Mouse (Mus musculus) adrenal gland (tissue): ENCODE measurements around the gene Rps5.
"Not testable (repeated sequence)": the region's sequence is repeated elsewhere in the genome, so short reads cannot be mapped to it uniquely, and the experiment has no call there.

Experiments used
- intact Hi-C: fragments of 180-260 bp; cut with DNase I; formaldehyde crosslinking; loops from one replicate; pipeline ENCODE4 v1.15.1; 2025

Gene Rps5

GRCm38 (mm10) chr7:12926316-12926715, 4.2 kb downstream of the Rps5 start:
- intact Hi-C loops = loop anchor here (5.0 to 10.0 kb wide), 2 partner anchors 56 to 348 kb away; partner anchors contain the start of genes Lig1 and Zswim9

GRCm38 (mm10) chr7:12927191-12927680, 5.1 kb downstream of the Rps5 start, which contains the start of gene Rnf225:
Gene Rnf225, plus strand, starts transcription at chr7:12927416.
- intact Hi-C loops = loop anchor here (5.0 to 10.0 kb wide), 2 partner anchors 55 to 348 kb away; partner anchors contain the start of genes Lig1 and Zswim9

GRCm38 (mm10) chr7:12927693-12928589, 5.9 kb downstream of the Rps5 start:
- intact Hi-C loops = loop anchor here (5.0 to 10.0 kb wide), 2 partner anchors 54 to 347 kb away; partner anchors contain the start of genes Lig1 and Zswim9

GRCm38 (mm10) chr7:12933615-12934140, 11.6 kb downstream of the Rps5 start:
- intact Hi-C loops = no loop called here

GRCm38 (mm10) chr7:12934808-12935207, 12.7 kb downstream of the Rps5 start:
- intact Hi-C loops = no loop called here

GRCm38 (mm10) chr7:12937254-12937803, 15.2 kb downstream of the Rps5 start:
- intact Hi-C loops = not testable (repeated sequence)

GRCm38 (mm10) chr7:12940599-12940998, 18.5 kb downstream of the Rps5 start:
- intact Hi-C loops = no loop called here

GRCm38 (mm10) chr7:12943488-12943887, 21.4 kb downstream of the Rps5 start:
- intact Hi-C loops = no loop called here

GRCm38 (mm10) chr7:12949032-12949871, 27.2 kb downstream of the Rps5 start:
- intact Hi-C loops = loop anchor here (5.0 kb wide), 1 partner anchor 37 kb away; no protein-coding TSS in a partner anchor

GRCm38 (mm10) chr7:12949872-12950229, 27.8 kb downstream of the Rps5 start:
- intact Hi-C loops = loop anchor here (5.0 kb wide), 1 partner anchor 38 kb away; no protein-coding TSS in a partner anchor

- intact Hi-C loops = no loop called here
These were observed 32.8 kb downstream of the Rps5 start for GRCm38 (mm10) chr7:12954896-12955295.

- intact Hi-C loops = no loop called here
These were observed 35.4 kb downstream of the Rps5 start for GRCm38 (mm10) chr7:12957511-12957910.

GRCm38 (mm10) chr7:12958948-12959347, 36.9 kb downstream of the Rps5 start:
- intact Hi-C loops = no loop called here

- intact Hi-C loops = no loop called here
These were observed 37.6 kb downstream of the Rps5 start for GRCm38 (mm10) chr7:12959718-12960117.

- intact Hi-C loops = no loop called here
These were observed 39.5 kb downstream of the Rps5 start for GRCm38 (mm10) chr7:12961511-12962141.

GRCm38 (mm10) chr7:12965678-12966091, 43.6 kb downstream of the Rps5 start, which contains the start of gene Zfp324:
Gene Zfp324, plus strand, starts transcription at chr7:12965838.
- intact Hi-C loops = no loop called here

GRCm38 (mm10) chr7:12966104-12966845, 44.2 kb downstream of the Rps5 start:
- intact Hi-C loops = no loop called here

- intact Hi-C loops = no loop called here
These were observed 48.8 kb downstream of the Rps5 start for GRCm38 (mm10) chr7:12970906-12971305.
